Mouse (Mus musculus) MEL (cell line): ENCODE results near the gene Parp11.

Experiments
- CHD1 ChIP-seq: IDR thresholded peaks from 2 replicates; pipeline ENCODE4 v1.6.1; 2012; ENCODE audit warnings: low read depth, mild to moderate bottlenecking, inconsistent platforms, low read length, improper control_type of control experiment
- GABPA ChIP-seq: IDR thresholded peaks from 2 replicates; pipeline ENCODE4 v1.6.1; 2012; ENCODE audit warnings: low read depth, mild to moderate bottlenecking, inconsistent platforms, low read length, improper control_type of control experiment, moderate library complexity
- MAFK ChIP-seq: IDR thresholded peaks from 2 replicates; pipeline ENCODE4 v1.6.1; 2011; ENCODE audit warnings: low read depth, mild to moderate bottlenecking, low read length, improper control_type of control experiment, borderline replicate concordance
- MXI1 ChIP-seq: IDR thresholded peaks from 2 replicates; pipeline ENCODE4 v1.6.1; 2011; ENCODE audit warnings: mild to moderate bottlenecking, low read depth, low read length, improper control_type of control experiment
- NRF1 ChIP-seq: IDR thresholded peaks from 2 replicates; pipeline ENCODE4 v1.6.1; 2014; ENCODE audit warnings: low read depth, mild to moderate bottlenecking, inconsistent platforms, low read length, improper control_type of control experiment, moderate library complexity; ENCODE audit not compliant: poor library complexity, insufficient read depth, severe bottlenecking
- ZNF384 ChIP-seq: IDR thresholded peaks from 2 replicates; pipeline ENCODE4 v1.6.1; 2012; ENCODE audit warnings: low read depth, mild to moderate bottlenecking, inconsistent platforms, low read length, improper control_type of control experiment

DNA sequence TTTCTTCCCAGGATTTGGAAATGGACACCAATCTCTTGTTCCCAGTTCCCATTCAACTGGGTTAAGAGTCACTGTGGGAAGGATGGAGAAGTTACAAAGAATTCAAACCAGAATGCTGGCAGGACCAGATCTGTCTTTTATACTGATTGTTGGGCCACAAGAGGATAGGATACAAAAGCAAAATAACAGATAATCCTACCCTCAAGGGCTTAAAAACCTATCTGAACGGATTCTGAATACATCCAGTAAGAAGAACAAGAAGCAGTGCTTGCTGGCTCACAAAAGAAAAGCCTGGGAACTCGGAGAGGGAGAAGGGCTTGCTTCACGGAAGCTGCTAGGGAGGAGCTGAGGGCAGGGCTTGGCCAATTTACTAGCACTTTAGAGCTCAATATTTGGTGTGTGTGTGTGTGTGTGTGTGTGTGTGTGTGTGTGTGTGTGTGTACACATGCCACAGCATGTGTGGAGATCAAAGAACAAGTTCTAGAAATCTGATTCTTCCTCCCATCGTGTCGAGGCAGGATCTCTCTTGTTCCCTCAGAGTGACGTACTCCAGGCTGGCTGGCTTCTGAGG lies 15.4 kb upstream of the Parp11 start:
- TF ChIP-seq GABPA (no peak), MXI1 (no peak), ZNF384 (no peak), NRF1 (no peak), CHD1 (no peak), MAFK (no peak)
